Mouse (Mus musculus) adrenal gland, adult (tissue): Measurements from ENCODE around the gene Tm4sf19.

ENCODE experiments used
- DNase-seq, 2 experiments: peaks; one replicate each; pipeline ENCODE4 v3.0.0; 2022 to 2023; ENCODE audit warnings: low spot score in 1 of 2; ENCODE audit not compliant: inconsistent age in 2 of 2

The Tm4sf19 gene

DNA sequence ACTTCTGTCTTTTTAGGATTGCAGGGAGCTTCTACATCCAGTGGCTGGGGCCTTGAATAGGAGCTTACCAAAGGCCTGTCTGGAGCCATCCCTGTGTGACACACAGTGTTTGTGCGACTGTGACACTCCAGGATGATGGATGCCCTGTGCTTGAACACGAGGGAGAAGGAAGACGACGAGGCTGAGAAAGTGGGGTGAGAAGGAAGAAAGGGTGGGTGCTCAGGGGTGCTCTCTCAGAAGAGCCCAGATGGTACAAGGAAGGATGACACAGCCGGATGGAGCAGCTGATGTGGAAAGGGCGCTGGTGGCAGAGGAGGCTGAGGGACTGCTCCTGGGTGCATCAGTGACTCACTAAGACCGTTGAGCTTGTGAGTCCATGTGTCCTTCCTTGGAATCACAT, at the start of gene Tm4sf19:
Gene Tm4sf19, plus strand, starts transcription at position 240 of the 400 bp plus-strand sequence.
- peak in 1 of 2 experiments; percentile 55 for DNase-seq

DNA sequence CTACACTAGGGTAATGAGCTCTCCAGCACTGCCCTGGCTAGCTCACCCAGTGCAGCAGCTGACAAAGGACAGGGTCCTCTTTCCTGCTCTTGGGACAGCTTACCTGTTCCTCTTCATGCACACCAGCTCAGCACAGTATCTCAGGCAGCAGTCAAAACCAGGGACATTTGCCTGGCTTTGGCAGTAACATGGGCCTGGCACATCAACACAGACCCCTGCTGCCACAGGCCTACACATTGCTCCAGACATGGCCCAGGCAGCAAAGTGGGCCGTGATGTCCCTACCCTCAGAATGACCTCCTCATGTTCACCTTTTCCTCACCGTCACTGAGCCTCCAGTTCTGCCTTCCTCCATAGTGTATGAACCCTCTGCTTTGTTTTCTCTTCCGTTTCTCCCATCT, 49.5 kb upstream of the Tm4sf19 start:
- no peak for DNase-seq

DNA sequence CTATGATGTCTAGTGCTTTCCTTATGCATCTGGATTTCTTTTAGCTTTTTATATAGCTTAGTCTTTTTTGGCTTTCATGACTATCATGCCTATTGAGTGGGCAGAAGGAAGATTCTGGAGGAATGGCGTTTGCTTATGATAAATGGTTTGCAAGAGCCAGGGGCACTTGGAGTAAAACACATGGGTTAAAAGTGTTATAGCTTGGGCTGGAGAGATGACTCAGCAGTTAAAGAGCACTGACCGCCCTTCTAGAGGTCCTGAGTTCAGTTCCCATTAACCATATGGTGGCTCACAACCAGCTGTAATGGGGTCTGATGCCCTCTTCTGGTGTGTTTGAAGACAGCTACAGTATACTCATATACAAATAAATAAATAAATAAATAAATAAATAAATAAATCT, 36.8 kb upstream of the Tm4sf19 start:
- DNase-seq = peak in 1 of 2 experiments; percentile 19

DNA sequence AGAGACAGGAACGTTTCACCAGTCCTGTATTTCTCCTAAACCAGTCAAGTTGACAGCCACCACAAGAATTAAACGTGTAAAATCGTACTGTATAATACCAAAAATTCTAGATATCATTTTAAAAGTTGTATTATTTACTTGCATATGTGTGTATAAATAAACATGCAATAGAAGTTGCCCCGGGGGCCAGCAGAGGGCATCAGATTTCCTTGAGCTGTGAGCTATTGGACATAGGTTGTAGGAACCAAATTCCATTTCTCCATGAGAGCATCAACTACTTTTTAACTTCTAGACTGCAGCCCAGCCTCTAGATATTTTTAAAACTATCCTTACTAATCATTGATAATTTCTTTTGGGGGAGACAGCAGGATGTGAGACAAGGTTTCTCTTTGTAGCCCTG, 29.0 kb upstream of the Tm4sf19 start:
- DNase-seq = peak; percentile 20 to 72

- no peak for DNase-seq
Measured at GRCm38 (mm10) chr16:32379575-32379974, 20.7 kb upstream of the Tm4sf19 start.

- DNase-seq = no peak
Measured at GRCm38 (mm10) chr16:32382901-32383300, 17.4 kb upstream of the Tm4sf19 start.

- no peak for DNase-seq
Measured at GRCm38 (mm10) chr16:32384885-32385284, 15.4 kb upstream of the Tm4sf19 start.

DNA sequence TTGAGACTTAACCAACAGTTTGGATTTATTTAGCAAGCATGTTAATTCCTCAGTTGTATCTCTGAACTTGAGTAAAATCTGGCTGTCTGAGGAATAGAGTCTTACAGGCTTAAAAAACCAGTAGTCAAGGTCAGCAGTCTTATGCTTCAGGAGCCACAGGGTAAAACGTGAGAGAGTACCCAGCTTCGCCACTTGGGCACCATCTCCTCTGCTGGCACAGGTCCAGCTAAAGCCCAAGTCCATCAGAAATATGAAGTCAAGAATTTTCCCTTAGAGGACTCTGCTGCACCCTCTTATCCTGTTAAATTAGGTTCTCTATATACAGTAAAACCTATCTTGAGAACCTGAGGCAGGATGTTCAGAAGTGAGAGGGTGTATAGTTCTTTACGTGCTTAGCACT, 13.5 kb upstream of the Tm4sf19 start:
- DNase-seq = no peak

DNA sequence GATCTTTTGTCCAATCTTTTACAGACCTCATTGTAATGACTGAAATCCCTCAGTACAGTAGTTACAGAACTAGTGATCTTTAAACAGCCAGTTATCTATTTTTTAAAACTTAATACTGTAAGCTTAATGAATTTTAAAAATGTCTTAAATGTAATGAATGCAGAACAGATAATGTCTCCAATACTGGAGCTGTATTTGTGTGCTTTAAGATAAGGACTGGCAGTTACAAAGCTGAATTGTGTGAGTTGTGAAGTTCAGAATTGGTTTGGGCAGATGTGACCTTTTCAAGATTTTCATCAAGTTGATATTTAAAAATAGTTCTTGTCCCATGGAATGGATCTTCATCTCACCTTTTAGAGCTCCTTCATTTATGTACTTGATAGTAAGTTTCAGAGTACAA, 11.3 kb upstream of the Tm4sf19 start:
- no peak for DNase-seq

GRCm38 (mm10) chr16:32389841-32390240, 10.5 kb upstream of the Tm4sf19 start:
- no peak for DNase-seq

- DNase-seq = no peak
Measured at GRCm38 (mm10) chr16:32390882-32391281, 9.4 kb upstream of the Tm4sf19 start.

DNA sequence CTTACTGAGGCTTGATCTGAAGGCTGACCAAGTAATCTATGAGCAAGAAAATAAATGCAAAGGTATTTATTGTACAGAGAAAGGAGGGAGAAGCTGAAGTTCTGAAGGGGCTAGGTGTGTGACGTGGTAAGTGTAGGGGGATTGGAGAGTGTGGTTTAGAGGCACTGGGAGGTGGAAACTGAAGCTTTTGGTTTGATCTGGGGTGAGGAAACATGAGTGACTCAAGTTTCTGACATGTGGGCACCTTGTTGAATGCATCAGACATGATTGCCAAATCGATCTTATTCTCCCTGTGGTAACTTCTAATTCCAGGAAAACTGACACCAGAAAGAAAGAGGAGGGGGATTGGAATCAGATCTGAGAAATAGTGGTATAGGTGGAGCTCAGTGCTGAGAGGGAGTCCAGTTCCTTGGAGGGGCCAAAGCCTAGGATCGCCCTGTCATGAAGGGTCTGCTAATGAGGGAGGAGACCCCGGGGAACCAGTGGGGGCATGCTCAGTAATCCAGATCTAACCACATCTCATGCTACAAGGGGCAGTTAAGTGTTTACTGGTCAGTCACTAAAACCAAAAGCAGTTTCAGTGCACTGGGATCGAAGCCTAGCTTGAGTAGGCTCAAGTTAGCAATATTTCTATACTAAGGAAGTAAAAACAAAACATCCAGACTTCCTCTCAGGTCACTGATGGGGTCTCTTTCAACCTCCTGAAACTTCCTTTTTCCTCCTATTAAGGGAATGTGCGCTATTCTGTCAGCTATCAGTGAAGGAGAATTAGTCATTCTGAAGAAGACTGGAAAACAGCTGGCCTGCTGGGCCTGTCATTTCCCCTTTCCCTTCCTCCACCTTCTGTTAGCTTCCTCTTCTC, 4.4 kb upstream of the Tm4sf19 start:
- DNase-seq = peak in 1 of 2 experiments; percentile 54

DNA sequence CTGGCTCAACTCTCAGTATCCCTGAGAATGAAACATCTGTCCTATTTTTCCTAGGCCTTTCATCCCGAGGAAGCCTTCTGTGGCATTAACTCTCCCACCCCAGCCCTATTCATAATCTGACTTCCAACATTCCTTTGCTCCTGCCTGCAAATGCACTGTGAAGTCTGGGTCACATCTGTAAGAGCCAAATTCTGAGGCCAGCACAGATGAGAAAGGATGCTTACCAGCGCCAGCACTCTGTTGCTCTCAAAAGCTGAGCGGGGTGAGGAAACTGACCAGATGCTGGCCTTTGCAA, 3.8 kb upstream of the Tm4sf19 start:
- peak in 1 of 2 experiments; percentile 36 for DNase-seq

- peak in 1 of 2 experiments; percentile 85 for DNase-seq
Measured at GRCm38 (mm10) chr16:32398206-32398605, 2.1 kb upstream of the Tm4sf19 start.

DNA sequence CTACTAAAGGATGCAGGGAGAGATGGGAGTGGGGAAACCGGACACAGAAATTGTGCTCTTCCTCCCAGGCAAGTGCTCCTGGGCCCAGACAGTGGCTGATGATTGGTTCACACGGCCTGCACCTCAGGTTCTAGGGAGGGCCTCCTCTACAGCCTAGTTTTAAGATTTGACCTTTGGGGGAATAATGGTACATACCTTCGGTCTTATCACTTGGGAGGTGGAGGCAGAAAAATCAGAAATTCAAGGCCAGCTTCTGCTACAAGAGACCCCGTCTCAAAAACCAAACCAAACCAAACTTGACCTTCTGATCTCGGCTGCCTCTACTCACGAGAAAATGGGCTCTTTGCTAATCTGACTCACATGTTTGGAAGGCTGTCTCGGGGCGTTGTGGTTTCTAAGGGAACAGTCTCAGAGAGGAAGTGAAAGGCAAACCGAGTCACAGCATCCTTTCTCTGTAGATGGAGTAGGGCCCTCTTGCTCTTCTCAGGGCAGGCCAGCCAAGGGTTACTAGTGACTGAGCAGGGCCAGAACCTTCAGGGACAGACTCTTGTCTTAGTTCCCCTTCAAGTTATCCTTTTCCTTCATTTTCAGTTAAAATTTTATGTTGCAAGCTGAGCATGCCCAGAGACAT, 1.1 kb downstream of the Tm4sf19 start:
- DNase-seq = peak in 1 of 2 experiments; percentile 33

GRCm38 (mm10) chr16:32402818-32403217, 2.5 kb downstream of the Tm4sf19 start:
- no peak for DNase-seq

DNA sequence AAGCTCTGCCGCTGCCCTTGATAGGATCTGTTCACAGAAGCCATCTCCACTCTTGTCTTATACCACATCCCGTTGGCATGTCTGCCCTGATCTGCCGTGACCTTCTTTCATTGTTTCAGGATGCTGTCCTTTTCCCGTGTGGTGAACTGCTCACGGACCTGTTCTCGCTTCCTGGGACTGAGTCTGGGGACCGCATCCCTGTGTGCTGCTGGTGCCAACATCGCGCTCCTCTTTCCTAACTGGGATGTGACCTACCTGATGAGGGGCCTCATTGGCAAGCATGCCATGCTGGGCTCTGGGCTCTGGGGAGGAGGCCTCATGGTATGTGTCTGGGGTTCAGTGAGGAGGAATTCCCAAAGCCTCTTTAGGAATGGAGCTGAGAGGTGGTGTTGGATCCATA, 5.4 kb downstream of the Tm4sf19 start:
- DNase-seq = no peak

GRCm38 (mm10) chr16:32406671-32407070, 6.4 kb downstream of the Tm4sf19 start:
- no peak for DNase-seq

DNA sequence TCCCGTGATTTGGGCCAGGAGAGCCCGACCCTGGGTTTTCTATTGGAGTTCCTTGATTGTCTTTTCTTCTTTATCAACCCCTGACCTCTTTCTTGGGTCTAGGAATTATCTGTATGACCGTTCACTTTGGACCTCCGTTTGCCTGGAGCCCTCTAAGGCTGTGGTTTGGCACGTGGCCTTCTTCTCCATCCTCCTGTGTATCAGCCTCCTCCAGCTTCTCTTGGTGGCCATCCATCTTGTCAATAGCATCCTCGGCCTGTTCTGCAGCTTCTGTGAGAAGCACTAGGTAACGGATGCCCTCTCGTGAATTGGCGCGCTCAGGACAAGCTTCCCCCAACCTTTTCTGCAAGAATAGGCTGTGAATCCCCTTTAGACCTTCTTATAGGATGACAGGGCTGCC, 7.4 kb downstream of the Tm4sf19 start:
- DNase-seq = no peak

DNA sequence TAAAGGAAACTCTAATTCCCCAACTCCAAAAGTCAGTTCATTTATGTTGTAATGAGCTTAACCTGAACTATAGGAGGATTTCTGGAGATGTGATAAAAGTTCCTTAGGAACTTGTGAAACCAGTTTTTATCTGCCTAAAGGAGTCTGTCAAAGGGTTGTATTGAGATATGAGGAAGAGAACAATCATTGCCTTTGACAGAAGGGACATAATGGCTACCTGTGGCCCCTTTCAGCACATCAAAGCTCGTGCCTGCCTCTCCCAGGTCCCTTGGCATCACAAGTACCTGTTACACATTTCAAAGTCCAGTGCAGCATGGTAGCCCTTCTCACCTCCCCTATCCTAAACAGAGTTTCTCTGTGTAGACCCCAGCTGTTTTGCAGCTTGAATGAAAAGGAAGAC, 17.2 kb downstream of the Tm4sf19 start:
- DNase-seq = no peak

DNA sequence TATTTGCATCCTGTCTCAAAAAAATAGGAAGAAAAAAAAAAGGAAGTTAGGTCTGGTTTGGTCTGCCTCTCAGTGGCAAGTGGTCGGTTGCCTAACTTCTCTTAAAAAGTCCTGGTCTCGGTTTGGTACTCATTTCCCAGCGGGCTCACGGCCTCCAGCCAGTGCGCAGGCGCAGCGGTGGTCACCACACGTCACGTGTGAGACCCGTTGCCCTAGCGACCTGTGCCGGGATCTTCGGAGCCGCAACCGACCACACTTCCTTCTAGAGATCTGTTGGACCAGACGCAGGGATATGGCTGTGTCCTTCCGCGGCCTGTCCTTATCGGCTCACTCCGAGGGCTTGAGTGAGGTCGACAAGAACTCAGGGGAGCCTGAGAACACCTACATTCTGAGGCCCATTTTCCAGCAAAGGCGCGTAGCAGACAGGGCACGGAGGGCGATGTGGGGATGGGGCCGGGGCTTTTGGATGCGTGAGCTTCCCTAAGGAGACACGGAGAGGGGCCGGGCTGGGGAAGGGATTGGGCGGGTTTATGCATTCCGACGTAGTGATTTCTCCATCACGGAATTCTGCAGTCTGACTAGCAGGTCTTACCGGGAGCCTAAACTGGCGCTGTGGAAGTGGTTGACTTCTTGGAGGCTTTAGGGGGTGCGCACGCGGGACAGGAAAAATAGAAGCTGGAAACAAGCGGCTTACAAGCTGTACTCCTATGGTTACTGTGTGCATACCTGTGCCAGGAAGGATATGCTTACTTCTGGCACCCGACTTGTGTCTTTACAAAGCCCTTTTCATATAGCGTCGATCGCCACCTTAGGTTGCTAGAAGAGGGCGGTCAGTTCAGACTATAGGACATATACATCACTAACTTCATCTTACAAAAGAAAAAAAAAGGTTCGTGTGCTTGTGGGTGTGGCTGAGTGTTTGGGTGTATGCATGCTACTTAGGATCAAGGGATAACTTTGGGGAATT, 19.5 kb downstream of the Tm4sf19 start, which contains the start of gene Tctex1d2:
Gene Tctex1d2, plus strand, starts transcription at position 186 of the 967 bp plus-strand sequence.
- DNase-seq = peak; percentile 96 to 97
